Mouse (Mus musculus) heart, embryonic 16.5 days (tissue): ENCODE measurements around the gene Prdm16. TPM values are rescaled to one million over a fixed set of nuclear protein-coding genes. Genes with fewer than 3 reads are reported as not detected.

Source experiments
- ATAC-seq: fragments of 200-750 bp; cut with Nextera tagmentation; replicated peaks from 2 replicates; pipeline ENCODE4 v1.8.0; 2017; ENCODE audit warnings: moderate number of reproducible peaks; ENCODE audit not compliant: insufficient read depth, low FRiP score; ENCODE audit errors: extremely low read depth
- H3K27ac ChIP-seq: fragments of 300-500 bp; sonication (generic); 2 replicates; pipeline ENCODE4 v1.5.1; 2014; ENCODE audit warnings: mild to moderate bottlenecking, low read length, control low read depth, moderate library complexity
- H3K27me3 ChIP-seq: fragments of 300-500 bp; sonication (generic); 2 replicates; pipeline ENCODE4 v1.6.1; 2014; ENCODE audit warnings: low read length, mixed read lengths; ENCODE audit not compliant: control insufficient read depth, insufficient read depth
- H3K36me3 ChIP-seq: fragments of 300-500 bp; sonication (generic); 2 replicates; pipeline ENCODE4 v1.6.1; 2014; ENCODE audit not compliant: control insufficient read depth, insufficient read depth
- H3K4me1 ChIP-seq: fragments of 300-500 bp; sonication (generic); 2 replicates; pipeline ENCODE4 v1.6.1; 2014; ENCODE audit warnings: low read length, mixed read lengths; ENCODE audit not compliant: control insufficient read depth, insufficient read depth
- H3K4me2 ChIP-seq: fragments of 300-500 bp; sonication (generic); 2 replicates; pipeline ENCODE4 v1.6.1; 2014; ENCODE audit warnings: low read depth, mild to moderate bottlenecking, control low read depth, low read length
- H3K4me3 ChIP-seq: fragments of 300-500 bp; sonication (generic); 2 replicates; pipeline ENCODE4 v1.5.1; 2014; ENCODE audit warnings: mild to moderate bottlenecking, control low read depth, low read length
- H3K9ac ChIP-seq: fragments of 300-500 bp; sonication (generic); 2 replicates; pipeline ENCODE4 v1.6.1; 2014; ENCODE audit warnings: low read length, control low read depth
- H3K9me3 ChIP-seq: fragments of 300-500 bp; sonication (generic); replicated peaks from 2 replicates; pipeline ENCODE4 v1.6.1; 2016; ENCODE audit warnings: low read length; ENCODE audit not compliant: control insufficient read depth
- WGBS: fragments of 180-500 bp; shearing (Covaris S2); extraction: QIAGEN DNeasy Blood & Tissue Kit; methylation state at CpG from one replicate; pipeline ENCODE4 v1.1.7; 2014; 5-methylcytosine and 5-hydroxymethylcytosine counted together
- polyA plus RNA-seq: library from polyadenylated mRNA; unstranded; fragments of >200 nt; fragmentation: Nextera tagmentation; extraction: Ambion mirVana; gene quantifications from 2 replicates; pipeline ENCODE4 v1.2.1, GENCODE M21; 2015

Prdm16 gene
- polyA plus RNA-seq, 1 experiment from 2014 or later, result 18.2 TPM

DNA sequence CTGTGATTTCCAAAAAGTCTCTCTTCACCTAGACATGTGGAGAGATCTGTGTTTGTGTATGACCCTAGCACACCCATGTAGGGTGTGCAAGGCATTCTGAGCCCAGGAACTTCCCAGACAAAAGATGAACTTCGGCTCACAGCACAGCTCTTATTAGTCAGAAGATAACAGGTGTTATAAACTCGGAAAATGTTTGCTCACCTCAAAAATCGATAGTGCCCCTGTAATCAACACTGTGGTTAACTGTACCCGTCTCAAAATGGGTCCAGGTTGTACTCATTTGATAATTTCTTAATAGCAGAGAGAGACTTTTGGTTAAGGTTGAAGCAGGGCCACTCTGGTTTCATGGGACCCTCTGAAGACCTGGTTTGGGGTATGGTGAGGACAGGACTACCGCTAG, 140.2 kb downstream of the Prdm16 start:
- no peaks in the 10 kb centered on the region for H3K9me3 ChIP-seq
- no peak overlapping the region for H3K4me2 ChIP-seq
- 75% methylated on average over 5 of the region's 5 CpGs for WGBS
- H3K4me1 ChIP-seq, result peaks cover 52% of the 10 kb centered on the region
- no peak for ATAC-seq
- peak overlapping the region; percentile 92 for H3K27ac ChIP-seq
- peak overlapping the region; percentile 21; the same call in 1 of the 2 replicates for H3K9ac ChIP-seq
- H3K4me3 ChIP-seq, result no peak overlapping the region
- no peaks in the 10 kb centered on the region for H3K27me3 ChIP-seq
- no peaks in the 10 kb centered on the region for H3K36me3 ChIP-seq

DNA sequence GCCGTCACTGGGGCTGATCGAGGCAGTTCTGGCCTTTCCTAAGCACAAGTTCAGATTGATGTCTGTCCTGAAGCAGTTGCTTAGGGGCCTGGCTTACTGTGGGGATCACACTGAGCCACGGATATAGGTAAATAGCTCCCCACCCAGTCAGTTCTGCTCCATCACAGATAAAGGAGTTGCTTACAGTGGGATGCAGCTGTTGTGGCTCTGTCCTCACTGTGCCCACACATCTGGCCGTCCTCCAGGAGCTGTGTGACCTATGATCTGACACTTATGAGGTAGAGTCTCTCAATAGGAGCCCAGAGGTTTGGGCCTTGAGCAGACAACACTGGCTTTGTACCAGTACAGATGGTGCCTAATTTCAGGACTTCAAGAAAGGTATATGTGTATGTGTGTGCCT, 142.7 kb downstream of the Prdm16 start:
- no peak overlapping the region for H3K27ac ChIP-seq
- no peaks in the 10 kb centered on the region for H3K9me3 ChIP-seq
- no peaks in the 10 kb centered on the region for H3K27me3 ChIP-seq
- no peak overlapping the region for H3K9ac ChIP-seq
- WGBS, result 50% methylated on average over 4 of the region's 4 CpGs
- no peak overlapping the region for H3K4me3 ChIP-seq
- no peak for ATAC-seq
- H3K4me1 ChIP-seq, result peaks cover 44% of the 10 kb centered on the region
- H3K36me3 ChIP-seq, result no peaks in the 10 kb centered on the region
- H3K4me2 ChIP-seq, result no peak overlapping the region

DNA sequence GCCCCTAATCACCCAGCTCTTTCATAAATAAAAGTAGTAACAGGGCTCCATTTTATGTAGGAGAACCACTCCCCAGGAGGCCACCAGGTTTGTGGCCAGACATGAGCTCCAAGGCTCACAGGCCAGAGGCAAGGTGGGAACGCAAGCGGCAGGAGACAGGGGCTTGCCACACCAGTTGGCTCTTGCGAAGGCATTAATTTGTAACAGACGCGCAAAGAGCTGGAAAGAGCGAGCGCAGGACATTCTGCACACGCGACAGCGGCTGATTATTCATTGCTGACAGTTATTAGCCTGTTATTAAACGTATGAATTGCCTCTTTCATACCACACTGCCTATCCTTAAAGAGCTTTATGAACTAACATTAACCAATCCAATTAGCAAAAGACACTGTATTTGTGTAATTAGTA, 144.0 kb downstream of the Prdm16 start:
- H3K9ac ChIP-seq, result no peak overlapping the region
- 82% methylated on average over 11 of the region's 11 CpGs for WGBS

DNA sequence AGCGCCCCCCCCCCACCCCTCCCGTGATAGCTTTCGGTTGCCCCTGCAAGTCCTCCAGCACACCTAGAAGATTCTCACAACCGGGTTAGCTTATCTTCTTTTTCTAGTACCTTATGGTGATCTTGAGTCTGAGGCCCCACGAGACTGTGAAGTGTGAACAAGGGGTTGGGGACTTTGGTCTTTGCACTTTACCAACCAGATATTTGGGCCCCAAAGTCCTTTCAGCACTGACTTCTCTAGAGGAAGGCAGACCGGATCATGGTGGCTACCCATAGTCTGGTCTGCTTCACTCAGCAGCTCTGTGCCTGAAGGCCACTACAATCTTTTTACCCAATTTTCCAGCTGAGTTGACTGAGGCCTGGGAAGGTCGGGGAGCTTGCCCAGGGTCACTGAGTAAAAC, 144.4 kb downstream of the Prdm16 start:
- H3K9me3 ChIP-seq, result no peaks in the 10 kb centered on the region
- no peak overlapping the region for H3K27ac ChIP-seq
- H3K9ac ChIP-seq, result no peak overlapping the region
- WGBS, result 42% methylated on average over 7 of the region's 7 CpGs
- H3K36me3 ChIP-seq, result no peaks in the 10 kb centered on the region
- H3K4me2 ChIP-seq, result no peak overlapping the region
- peaks cover 41% of the 10 kb centered on the region for H3K4me1 ChIP-seq
- no peaks in the 10 kb centered on the region for H3K27me3 ChIP-seq
- no peak for ATAC-seq
- H3K4me3 ChIP-seq, result no peak overlapping the region

More for the DNA sequence above, 144.0 kb downstream of the Prdm16 start:
- Histone ChIP-seq H3K4me3 (no peak overlapping the region), H3K27ac (no peak overlapping the region), H3K27me3 (no peaks in the 10 kb centered on the region), H3K4me1 (peaks cover 45% of the 10 kb centered on the region), H3K36me3 (no peaks in the 10 kb centered on the region), H3K4me2 (no peak overlapping the region), H3K9me3 (no peaks in the 10 kb centered on the region)
- no peak for ATAC-seq

DNA sequence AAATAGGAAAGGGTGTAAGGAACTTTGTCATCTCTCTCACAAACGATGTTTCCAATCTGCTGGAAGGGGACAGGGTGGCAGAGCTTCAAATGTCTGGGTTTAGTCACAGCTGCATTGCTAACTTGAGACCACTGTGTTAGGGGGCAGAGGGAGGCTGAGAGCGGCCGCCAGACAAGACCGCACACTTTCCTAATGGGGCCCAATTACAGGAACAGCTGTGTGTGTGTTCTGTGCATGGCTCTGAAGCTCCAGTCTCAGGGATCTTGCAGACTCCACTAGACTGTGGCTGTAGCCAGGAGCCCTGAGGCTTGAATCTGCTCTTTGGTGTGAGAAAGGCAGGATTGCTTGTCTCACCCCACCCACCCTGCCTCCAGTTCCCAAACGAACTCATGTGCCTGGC, 148.6 kb downstream of the Prdm16 start:
- peaks cover 32% of the 10 kb centered on the region for H3K4me1 ChIP-seq
- 35% methylated on average over 5 of the region's 5 CpGs for WGBS
- H3K27ac ChIP-seq, result 0 out of 2 replicates have a peak overlapping the region, but pooled peaks have one; percentile 15
- no peak overlapping the region for H3K9ac ChIP-seq
- no peaks in the 10 kb centered on the region for H3K36me3 ChIP-seq
- H3K27me3 ChIP-seq, result no peaks in the 10 kb centered on the region
- no peak for ATAC-seq
- H3K9me3 ChIP-seq, result no peaks in the 10 kb centered on the region
- H3K4me3 ChIP-seq, result no peak overlapping the region
- H3K4me2 ChIP-seq, result no peak overlapping the region

DNA sequence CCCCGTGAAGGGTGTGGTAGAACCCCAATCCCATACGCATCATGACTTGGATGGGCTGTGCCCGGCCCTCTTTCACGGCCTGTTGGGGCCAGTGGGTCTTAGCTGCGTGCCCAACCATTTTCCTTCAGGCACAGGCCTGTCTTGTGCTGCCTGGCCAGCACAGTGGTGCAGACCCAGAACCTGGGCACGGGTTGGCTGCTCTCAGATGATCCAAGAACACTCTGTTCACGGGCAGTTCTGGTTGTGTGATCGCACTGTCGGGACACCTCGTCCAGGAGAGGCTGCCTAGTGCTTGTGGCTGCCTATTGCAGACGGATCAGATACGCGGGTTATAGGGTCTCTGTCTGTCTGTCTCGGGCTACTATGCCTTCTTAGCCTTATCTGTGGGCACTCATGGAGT, 154.0 kb downstream of the Prdm16 start:
- 76% methylated on average over 14 of the region's 14 CpGs for WGBS
- H3K36me3 ChIP-seq, result no peaks in the 10 kb centered on the region
- H3K9me3 ChIP-seq, result no peaks in the 10 kb centered on the region
- H3K4me1 ChIP-seq, result peaks cover 45% of the 10 kb centered on the region
- H3K27me3 ChIP-seq, result no peaks in the 10 kb centered on the region
- no peak overlapping the region for H3K9ac ChIP-seq
- H3K4me2 ChIP-seq, result no peak overlapping the region
- H3K4me3 ChIP-seq, result no peak overlapping the region
- ATAC-seq, result no peak
- H3K27ac ChIP-seq, result no peak overlapping the region

DNA sequence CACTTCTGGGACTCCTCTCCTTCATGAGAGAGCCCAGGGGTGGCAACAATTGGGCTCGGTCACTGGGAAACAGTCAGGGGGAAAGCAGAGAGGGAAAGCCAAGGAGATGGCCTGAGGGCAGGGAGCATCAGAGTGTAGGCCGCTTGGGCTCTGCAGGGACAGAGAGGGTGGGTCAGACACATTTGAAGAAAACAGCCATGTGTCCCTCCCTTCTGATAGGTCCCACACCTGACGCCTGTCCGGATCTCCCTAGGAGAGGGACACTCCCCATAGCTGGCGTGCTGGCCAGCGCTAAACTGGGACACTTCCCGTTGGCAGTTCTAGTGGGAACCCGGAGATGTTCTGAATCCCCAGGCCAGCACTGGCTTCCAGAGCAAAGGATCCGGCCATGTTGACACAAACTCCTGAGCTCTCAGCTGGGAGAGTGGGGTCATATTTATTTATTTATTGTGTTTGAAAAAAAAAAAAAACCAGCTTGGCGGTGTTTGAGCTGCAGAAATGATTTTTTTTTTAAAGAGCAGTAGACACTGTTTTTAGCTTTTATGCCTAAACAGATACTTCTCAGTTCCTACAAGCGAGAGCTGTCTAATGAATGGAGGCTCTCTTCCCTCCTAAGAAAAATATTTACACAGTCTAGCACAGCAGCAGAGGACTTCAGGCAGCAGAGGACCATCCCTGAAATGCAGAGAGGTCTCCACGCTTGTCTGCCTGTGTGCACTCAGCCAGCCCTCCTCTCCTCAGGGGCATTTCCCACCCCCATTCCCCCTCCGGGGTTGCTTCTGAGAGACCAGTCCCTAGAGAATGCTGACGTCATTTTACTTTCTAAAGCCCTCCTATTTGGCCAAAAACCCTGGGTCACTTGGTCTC, 154.7 kb downstream of the Prdm16 start:
- no peak overlapping the region for H3K27ac ChIP-seq
- no peak overlapping the region for H3K9ac ChIP-seq
- no peak overlapping the region for H3K4me2 ChIP-seq
- no peak for ATAC-seq
- no peaks in the 10 kb centered on the region for H3K36me3 ChIP-seq
- 36% methylated on average over 14 of the region's 14 CpGs for WGBS
- H3K27me3 ChIP-seq, result no peaks in the 10 kb centered on the region
- no peaks in the 10 kb centered on the region for H3K9me3 ChIP-seq
- H3K4me3 ChIP-seq, result no peak overlapping the region
- H3K4me1 ChIP-seq, result peaks cover 45% of the 10 kb centered on the region

DNA sequence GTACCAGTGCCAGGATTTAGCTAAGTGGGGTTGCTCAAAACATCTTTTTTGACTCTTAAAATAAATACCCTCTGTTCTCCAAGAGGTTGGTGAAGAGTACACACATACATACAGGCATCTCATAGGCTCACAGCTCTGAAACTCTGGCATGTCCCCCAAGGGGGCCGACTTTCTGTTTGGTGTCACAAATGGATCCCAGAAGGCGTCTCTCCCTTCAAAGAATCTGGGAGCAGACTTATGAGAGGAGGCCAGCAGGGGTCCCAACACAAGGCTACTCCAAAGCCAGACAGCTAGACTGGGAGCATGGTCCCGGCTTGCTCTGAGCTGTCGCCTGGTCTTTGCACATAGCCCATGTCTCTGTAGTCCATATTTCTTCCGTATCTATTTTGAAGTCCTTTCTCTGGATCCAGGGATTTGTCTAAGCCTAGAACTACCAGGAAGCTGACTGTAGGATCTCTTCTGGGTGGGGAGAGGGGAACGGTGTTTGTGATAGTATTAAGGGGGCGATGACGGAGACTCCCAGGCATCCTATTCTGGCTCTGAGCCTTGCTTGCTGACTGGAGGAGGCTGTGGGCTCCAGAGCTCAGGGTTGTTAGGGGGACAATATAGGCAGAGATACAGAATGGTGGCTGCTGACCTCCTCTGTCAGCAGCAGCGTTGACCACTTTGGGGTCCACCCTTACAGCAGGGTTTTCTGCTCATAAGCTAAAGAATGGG, 156.0 kb downstream of the Prdm16 start:
- Histone ChIP-seq H3K4me3 (no peak overlapping the region), H3K9ac (peak overlapping the region; percentile 24), H3K27me3 (0 out of 2 replicates have a peak, but pooled peaks cover 2% of the 10 kb centered on the region), H3K4me2 (peak overlapping the region; percentile 17; the same call in 1 of the 2 replicates), H3K36me3 (peaks cover 3% of the 10 kb centered on the region), H3K27ac (peak overlapping the region; percentile 47), H3K9me3 (no peaks in the 10 kb centered on the region), H3K4me1 (peaks cover 45% of the 10 kb centered on the region)
- WGBS, result 35% methylated on average over 9 of the region's 9 CpGs
- ATAC-seq, result peak; percentile 68

DNA sequence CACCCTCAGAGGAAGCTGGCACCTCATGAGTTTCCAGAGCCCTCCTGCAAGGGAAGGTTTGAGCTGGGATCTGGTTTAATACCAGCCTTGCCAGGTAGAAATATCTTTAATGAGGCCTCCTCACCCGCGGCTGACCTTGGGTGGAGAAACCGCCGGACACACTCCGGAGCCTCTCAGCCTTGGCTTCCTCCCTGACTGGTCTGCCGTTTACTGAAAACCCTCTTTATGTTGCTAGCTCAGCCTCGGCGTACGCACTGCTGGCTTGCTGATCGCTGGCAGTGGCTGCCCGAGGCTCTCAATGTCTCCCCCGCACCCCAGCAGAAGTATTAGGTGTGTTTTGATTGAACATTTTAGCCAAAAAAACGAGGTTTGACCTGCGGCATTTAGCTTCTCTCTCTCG, 156.5 kb downstream of the Prdm16 start:
- H3K9me3 ChIP-seq, result no peaks in the 10 kb centered on the region
- H3K4me2 ChIP-seq, result no peak overlapping the region
- 0 out of 2 replicates have a peak, but pooled peaks cover 2% of the 10 kb centered on the region for H3K27me3 ChIP-seq
- H3K4me1 ChIP-seq, result peaks cover 45% of the 10 kb centered on the region
- peak overlapping the region; percentile 46 for H3K27ac ChIP-seq
- no peak overlapping the region for H3K4me3 ChIP-seq
- ATAC-seq, result no peak
- peak overlapping the region; percentile 51 for H3K9ac ChIP-seq
- WGBS, result 48% methylated on average over 15 of the region's 15 CpGs
- H3K36me3 ChIP-seq, result peaks cover 3% of the 10 kb centered on the region
